Mouse (Mus musculus) spleen, adult 12 weeks (tissue): ENCODE data around the gene Lrp11.
A peak's percentile ranks its signal among the peaks of the same experiment; 100 is the strongest.

Source experiments
- DNase-seq: peaks from one replicate; pipeline ENCODE4 v3.0.0; 2022; ENCODE audit warnings: low spot score

Gene Lrp11

DNA sequence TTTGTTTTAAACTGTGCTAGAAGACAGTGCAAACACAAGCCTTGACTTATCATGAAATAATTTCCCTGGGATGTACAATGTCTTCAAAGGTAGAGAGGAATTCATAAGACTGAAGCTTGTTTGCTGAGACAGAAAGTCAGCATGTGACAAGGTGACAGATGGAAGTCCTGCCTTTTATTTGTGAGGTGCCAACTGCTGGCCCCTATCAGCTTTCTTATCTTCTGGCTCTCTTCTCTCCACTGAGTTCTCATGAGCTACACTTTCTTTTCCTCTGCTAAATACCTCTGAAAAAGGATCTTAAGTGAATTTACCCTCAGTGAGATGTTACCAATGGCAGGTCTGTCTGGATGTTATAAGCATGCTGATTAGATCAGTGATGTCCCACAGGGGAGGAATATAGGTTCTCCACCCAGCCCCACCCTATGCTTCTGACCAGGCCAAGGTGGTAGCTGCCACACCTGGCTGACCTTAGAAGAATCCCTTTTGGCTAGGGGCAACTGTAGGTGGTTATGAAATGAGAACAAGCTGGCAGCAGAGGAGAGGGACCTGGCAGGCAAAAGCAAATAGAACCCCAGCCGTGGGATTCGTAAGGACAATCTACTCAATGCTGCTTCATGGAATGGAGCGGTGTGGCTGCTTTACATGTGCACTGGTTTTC, 34.4 kb downstream of the Lrp11 start:
- no peak for DNase-seq

- no peak for DNase-seq
Observed at GRCm38 (mm10) chr10:7629092-7629491, 39.5 kb downstream of the Lrp11 start.

GRCm38 (mm10) chr10:7630286-7630685, 40.7 kb downstream of the Lrp11 start:
- no peak for DNase-seq

- no peak for DNase-seq
Observed at GRCm38 (mm10) chr10:7630951-7631720, 41.5 kb downstream of the Lrp11 start.

DNA sequence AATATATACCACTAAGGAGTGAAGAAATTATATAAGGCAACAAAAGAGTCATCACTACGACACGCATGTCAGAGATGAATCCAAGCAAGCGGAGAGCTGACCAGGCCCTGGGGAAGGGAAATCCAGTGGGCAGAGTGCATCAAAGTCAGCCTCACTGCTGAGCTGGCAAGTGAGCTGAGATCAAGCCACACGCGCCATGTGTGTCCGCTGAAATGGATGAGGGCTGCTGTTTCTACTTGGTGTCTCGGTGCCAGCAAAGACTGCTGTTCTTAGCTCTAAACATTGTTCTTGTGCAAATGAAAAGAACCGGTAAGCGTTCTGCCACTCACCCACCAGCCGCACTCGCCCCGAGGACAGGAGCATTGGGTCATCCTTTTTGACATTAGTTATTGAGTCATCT, 50.8 kb downstream of the Lrp11 start:
- no peak for DNase-seq

- DNase-seq: no peak
Observed at GRCm38 (mm10) chr10:7645911-7646310, 56.3 kb downstream of the Lrp11 start.

DNA sequence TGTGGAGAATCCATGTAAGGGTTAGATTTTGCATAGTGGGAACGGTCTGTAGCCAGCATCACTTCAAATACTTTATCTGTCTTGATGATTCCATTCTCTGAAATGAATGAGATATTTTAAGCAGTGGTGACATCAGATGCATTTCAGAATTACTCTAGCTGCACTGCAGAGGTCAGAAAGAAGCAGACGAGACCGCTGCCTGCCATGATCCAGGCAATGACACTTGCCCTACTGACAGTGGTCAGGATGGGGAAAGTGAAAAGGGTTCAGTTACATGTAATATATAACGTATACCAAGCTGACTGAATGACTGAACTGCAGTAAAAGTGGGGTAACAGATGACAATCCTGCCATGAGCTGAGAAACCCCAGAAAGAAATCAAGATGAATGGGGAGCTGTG, 59.5 kb downstream of the Lrp11 start:
- DNase-seq: no peak

DNA sequence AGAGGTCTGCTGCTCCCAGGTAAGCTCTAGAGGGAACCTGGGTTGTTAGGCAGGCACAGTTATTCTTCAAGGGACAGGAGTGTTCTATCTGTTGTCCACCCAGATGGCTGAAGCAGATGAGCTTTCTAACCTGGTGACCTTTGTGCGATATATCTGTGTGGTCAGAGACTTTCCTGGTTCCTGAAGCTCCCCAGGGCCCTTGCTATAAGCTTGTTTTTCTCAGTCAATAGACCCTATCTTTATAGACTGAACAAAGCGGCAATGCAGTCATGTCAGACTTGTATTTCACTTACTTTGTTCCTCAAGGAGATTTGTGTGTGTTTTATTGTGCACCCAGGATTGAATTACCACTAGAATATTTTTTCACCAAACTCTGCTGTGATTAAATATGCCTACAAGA, 61.5 kb downstream of the Lrp11 start:
- no peak for DNase-seq

- peak; percentile 70 for DNase-seq
Observed at GRCm38 (mm10) chr10:7662471-7663141, 73.0 kb downstream of the Lrp11 start.

- DNase-seq: peak; percentile 90
Observed at GRCm38 (mm10) chr10:7663159-7664026, 73.8 kb downstream of the Lrp11 start.

GRCm38 (mm10) chr10:7664027-7664526, 74.5 kb downstream of the Lrp11 start:
- DNase-seq: no peak

DNA sequence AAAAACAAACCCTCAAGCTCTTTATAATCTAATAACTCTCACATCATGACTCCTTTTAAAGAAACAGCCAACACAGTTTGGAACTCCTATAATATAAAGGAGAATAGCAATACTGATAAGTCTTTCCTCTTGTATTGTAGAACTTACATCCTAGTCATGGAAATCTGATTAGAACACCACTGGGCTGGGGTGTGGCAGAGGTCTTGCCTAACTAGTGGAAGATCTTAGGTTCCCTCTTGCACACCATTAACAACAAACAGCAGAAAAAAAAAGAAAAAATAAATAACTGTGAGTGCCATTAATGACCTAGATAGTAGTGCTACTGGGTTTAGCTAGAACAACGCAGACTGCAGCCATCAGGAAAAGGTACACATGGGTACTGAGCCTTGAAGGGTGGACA, 75.3 kb downstream of the Lrp11 start:
- DNase-seq: no peak

- peak; percentile 84 for DNase-seq
Observed at GRCm38 (mm10) chr10:7667342-7667802, 77.8 kb downstream of the Lrp11 start, which contains the start of gene Nup43. TSS of gene Nup43 (plus strand) at chr10:7667503.

DNA sequence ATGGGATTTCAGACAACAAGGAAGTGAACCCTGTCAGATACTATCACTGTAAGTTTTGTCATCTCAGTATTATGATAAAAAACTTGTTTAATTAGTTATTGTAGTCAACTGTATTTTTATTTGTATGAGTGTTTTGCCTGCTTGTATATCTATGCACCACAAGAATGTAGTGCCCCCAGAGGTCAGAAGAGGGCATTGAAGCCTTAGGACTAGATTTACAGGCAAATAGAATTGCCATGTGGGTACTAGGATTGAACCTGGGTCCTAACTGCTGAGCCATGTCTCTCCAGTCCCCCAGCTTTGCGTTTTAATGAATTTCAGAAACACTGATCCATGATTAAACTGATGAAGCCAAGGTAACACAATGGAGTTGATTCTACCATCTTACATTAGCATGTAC, 84.1 kb downstream of the Lrp11 start:
- no peak for DNase-seq
